Mouse (Mus musculus): ENCODE data around the gene Vwa1. TPM values are rescaled to one million over a fixed set of nuclear protein-coding genes. Genes with fewer than 3 reads are reported as not detected.
"Not testable (repeated sequence)": the region's sequence is repeated elsewhere in the genome, so short reads cannot be mapped to it uniquely, and the experiment has no call there.

The Vwa1 gene
- total RNA-seq (2021): 10 to 100 TPM in 1 of 2 experiments, 1 to 10 TPM in 1; 9.0 to 13.8 TPM
- long read RNA-seq, experiment 1, transcript Vwa1-201 (4 exons, 3,623 nt): major isoform, 28 of 41 reads
- long read RNA-seq, experiment 1, partial matches to known transcripts: 4 of 41 reads
- long read RNA-seq, experiment 1, other reads (novel, unspliced or antisense): 9 of 41 reads
- long read RNA-seq, experiment 2, transcript Vwa1-201 (4 exons, 3,623 nt): major isoform, 27 of 38 reads
- long read RNA-seq, experiment 2, partial matches to known transcripts: 4 of 38 reads
- long read RNA-seq, experiment 2, other reads (novel, unspliced or antisense): 7 of 38 reads

DNA sequence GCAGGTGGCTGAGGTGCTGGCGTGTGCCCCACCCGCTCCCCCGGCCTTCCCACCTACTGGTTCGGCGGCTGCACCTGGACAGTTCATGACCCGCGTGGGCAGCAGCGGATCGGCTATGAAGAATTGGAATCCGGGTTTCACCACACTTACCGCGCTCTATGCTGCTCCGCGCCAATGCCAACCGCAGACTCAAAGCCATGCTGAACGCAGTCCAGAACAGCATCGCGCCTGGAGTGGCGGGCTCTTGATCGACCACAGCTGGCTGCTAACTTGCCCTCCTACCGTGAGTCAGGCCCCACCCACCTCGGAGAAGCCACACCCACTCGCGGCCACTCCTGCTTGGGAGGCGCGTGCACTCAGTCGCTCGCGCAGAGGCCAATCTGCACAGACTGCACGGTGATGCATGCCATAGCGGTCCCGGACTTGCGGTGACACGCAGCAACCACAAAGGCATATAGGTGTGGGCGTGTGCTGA lies at the start of gene Vwa1:
Vwa1 (minus strand) TSS at position 419 of the 475 bp plus-strand sequence.
- intact Hi-C loops (cut with DNase I; ENCODE audit: low total_unique reads): no loop called here
- peak; percentile 93 for DNase-seq

DNA sequence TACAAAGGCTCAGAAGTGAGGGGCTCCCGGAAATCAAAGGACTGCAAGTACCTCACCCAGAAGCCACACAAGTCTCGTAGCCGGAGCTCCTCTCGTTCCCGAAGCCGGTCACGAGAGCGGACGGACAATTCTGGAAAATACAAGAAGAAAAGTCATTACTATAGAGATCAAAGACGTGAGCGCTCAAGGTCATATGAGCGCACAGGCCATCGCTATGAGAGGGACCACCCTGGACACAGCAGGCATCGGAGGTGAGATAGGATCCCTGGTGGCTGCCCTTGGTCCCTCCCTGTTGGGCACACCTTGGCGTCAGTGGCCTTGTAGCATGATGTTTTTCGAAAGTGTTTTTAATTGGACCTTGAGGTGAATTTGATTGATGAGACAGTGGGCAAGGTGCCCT lies 48.9 kb upstream of the Vwa1 start:
- intact Hi-C loops (cut with DNase I; ENCODE audit: low total_unique reads): no loop called here
- DNase-seq: no peak

DNA sequence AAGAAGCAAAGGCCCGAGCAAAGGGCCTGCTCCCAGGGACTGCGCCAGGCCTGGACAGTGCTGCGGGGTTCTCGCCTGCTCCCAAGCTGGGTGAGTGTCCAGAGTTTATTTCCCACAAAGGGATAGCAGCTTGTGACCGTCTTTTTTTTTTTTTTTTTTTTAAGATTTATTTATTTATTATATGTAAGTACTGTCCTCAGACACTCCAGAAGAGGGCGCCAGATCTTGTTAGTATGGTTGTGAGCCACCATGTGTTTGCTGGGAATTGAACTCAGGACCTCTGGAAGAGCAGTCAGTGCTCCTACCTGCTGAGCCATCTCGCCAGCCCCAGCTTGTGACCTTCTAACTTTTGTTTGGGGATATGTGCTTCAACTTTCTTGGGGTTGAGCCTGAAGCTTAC lies 46.5 kb upstream of the Vwa1 start:
- intact Hi-C loops (cut with DNase I; ENCODE audit: low total_unique reads): no loop called here
- peak; percentile 17 for DNase-seq

DNA sequence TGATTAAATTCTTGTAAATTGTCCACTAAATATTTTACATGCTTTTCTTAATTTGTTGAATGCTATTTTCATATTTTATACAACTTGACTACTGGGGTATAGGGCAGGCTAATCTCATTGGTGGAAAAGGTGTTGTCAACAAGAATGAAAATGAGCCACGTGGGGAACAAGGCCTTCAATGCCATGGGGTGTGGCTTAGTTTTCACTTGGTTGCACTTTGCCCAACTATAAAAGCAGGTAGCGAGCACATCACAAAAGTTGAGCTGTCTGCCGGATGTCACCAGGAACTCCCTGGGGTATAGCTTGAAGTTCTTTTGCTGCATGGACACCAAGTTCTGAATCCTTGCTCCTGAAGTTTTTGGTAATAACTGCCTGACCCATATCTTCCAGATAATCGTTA lies 43.0 kb upstream of the Vwa1 start:
- DNase-seq: no peak
- intact Hi-C loops (cut with DNase I; ENCODE audit: low total_unique reads): no loop called here

DNA sequence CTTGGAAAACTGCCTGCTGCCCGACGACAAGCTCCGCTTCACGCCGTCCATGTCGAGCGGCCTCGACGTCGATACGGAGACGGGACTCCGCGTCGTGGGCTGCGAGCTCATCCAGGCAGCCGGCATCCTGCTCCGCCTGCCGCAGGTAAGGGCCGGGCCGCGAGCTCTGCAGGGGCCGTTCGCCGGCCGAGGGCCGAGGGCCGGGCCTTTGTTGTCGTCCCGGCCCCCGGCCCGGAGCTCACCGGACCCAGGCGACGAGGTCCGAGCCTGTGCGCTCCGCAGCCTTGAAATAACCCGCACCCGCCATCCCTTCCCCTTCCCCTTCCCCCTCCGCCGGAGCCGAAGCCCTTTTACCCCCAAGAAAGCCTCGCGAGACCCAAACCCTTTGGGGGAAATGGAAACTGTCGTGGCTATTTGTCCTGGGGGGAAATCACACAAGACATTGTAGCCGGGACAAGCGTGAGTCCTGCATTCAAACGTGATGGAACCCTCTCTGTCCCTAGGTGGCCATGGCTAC lies 38.2 kb upstream of the Vwa1 start:
- intact Hi-C loops (cut with DNase I; ENCODE audit: low total_unique reads): no loop called here
- peak; percentile 33 for DNase-seq

DNA sequence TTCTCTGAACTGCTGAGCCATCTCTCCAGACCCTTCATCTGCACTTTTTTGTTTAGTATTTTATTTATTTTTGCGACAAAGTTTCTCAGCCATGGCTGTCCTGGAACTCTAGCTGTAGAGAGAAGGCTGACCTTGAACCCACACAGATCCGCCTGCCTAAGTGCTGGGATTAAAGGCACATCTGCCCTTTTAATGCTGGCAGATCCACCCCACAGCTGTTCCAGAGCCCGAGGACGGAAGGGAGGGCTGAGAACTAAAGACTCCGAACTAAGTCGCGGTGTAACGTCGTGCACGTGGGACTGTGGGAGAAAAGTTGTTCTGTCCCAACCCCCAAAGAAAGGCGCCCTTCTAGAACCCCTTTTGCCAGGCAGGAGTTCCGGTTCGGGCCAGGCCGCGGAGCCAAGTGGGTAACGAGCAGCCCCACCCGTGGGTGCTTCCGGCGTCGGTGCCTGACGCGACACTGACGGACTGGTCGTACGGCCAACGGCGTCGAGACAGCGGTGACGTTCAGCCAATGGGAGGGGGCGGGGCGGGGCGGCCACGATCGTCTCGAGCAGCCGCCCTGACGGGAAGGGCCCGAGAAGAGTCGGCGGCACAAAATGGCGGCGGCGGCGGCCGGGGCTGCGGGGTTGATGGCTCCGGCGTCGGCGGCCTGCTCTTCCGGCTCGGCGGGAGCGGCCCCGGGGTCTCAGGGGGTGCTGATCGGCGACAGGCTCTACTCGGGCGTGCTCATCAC lies 37.6 kb upstream of the Vwa1 start, which contains the start of gene Ccnl2:
Ccnl2 (plus strand) TSS at position 561 of the 736 bp plus-strand sequence.
- intact Hi-C loops (cut with DNase I; ENCODE audit: low total_unique reads): no loop called here
- peak; percentile 95 for DNase-seq

DNA sequence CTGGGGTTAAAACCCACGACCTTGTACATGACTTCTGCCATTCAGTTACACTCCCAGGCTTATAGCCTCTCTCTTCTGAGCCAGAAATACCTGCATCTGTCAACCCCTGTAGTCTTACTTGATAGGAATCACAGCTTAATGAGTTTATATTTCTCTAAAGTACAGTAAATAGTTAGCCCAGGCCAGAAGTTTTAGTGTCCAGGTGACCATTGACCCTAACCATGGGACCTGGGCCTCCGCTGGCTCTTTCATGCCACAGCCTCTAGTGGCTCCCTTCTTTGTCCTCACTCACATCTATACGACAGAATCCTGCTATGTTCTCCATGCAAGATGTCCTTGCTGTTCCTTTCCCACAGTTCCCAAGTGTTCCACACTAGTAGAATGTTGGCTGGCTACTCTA lies 33.3 kb upstream of the Vwa1 start:
- DNase-seq: no peak
- intact Hi-C loops (cut with DNase I; ENCODE audit: low total_unique reads): no loop called here

DNA sequence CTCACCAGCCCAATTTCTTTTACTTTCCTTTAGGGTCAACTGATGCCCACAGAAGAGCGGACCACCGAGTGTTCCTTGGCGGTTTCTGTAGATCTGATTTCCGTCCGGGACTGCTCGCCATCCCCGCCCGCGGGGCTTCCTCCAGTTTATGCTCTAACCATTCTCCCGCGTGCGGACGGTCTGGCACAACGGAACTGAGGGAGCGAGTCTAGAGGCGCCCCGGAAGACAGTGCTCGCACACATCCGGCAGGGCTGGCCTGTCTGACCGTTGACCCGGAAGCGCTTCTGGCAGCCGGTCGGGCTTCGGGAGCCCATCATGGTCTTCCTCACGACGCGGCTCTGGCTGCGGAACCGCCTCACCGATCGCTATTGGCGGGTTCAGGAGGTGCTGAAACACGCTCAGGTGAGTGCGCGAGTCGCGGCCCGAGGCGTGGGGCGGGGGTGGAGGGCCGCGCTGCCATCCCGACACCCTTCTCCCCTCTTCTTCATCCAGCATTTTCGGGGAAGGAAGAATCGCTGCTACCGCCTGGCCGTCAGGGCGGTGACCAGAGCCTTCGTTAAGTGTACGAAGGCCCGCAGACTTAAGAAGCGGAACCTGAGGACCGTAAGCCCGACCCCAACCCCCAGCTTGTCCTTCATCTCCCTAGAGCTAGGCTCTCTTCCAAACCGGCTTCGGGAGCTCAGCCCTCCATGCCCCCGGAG lies 29.0 kb upstream of the Vwa1 start:
- intact Hi-C loops (cut with DNase I; ENCODE audit: low total_unique reads): no loop called here
- DNase-seq: peak; percentile 97

DNA sequence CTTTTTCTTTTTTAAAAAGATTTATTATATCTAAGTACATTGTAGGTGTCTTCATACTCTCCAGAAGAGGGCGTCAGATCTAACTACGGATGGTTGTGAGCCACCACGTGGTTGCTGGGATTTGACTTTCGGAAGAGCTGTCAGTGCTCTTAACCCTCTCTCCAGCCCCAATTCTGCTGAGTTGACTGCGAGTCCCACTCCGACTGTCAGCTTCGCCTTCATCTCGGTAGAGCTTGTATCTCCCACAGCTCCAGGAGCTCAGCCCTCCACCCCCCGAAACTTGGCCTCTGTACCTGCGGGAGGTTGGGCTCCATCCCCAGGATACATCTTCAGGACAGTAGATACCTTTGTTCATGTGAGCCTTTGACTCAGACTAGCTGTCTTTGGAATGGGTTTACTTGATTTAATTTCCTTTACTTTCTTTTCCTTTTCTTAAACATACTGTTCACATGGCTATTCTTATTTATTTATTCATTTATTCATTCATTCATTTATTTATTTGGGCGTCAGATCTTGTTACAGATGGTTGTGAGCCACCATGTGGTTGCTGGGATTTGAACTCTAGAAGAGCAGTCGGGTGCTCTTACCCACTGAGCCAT lies 28.3 kb upstream of the Vwa1 start, which contains the start of gene Mrpl20:
Mrpl20 (plus strand) TSS at position 138 of the 599 bp plus-strand sequence.
- DNase-seq: no peak
- intact Hi-C loops (cut with DNase I; ENCODE audit: low total_unique reads): no loop called here

DNA sequence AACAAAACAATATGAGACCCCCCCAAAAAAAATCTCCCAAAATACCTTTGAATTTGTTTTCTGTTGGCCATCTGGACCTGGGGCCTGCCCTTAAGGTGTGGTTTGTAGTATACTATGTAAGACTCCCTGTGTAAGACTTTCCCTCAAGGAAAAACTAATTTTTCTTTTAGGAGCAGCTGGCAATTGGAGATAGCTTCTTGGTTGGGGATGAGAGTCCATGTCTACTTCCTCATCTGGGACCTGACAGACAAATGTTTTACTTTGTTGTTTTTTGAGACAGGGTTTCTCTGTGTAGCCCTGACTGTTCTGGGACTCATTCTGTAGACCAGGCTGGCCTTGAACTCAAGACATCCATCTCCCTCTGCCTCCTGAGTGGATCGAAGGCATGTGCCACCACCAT lies 27.6 kb upstream of the Vwa1 start:
- no peak for DNase-seq
- intact Hi-C loops (cut with DNase I; ENCODE audit: low total_unique reads): no loop called here

DNA sequence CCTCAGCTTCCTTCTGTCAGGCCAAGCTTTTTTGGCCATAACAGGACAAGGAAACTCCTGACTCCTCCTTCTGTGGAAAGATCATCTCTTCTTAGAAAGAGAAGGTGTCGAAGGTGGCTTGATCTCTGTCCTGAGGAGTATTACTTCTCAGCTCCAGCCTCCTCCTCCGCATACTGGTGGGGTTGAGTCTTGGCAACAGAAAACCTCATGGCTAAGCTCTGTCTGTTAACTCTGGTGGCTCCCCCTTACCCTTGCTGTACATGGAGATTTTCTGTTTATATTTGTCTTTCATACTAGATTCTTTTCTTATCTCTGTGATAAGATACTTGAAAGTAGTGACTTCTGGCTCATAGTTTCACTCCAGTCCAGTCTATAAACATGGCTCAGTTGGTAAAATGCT lies 19.2 kb upstream of the Vwa1 start:
- intact Hi-C loops (cut with DNase I; ENCODE audit: low total_unique reads): no loop called here
- DNase-seq: no peak

DNA sequence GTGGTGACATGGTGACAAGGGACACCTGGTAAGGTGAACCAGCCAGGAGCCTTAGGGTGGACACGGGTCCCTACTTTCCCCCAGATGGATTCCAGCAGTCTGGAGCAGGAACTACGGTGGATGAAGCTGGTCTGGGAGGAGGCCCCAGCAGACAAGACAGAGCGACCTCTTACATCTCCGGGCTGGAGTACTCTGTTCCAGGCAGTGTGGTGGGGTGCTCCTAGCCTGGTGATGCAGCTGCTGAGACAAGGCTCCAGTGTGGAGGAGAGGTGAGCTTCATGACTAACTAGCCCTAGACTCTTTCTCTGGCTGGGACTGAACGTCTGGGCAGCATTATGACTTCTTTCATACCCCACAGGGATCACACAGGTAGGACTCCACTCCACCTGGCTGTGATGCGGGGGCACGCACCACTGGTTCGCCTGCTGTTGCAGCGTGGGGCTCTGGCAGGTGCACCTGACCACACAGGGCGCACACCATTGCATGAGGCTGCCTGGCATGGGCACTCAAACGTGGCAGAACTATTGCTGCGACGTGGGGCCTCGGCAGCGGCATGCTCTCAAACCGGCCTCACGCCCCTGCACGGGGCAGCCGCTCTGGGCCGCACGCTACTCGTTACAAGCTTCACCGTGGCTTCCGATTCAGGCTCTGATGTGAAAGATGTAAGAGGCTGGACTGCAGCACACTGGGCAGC lies 16.9 kb upstream of the Vwa1 start:
- intact Hi-C loops (cut with DNase I; ENCODE audit: low total_unique reads): no loop called here
- no peak for DNase-seq

DNA sequence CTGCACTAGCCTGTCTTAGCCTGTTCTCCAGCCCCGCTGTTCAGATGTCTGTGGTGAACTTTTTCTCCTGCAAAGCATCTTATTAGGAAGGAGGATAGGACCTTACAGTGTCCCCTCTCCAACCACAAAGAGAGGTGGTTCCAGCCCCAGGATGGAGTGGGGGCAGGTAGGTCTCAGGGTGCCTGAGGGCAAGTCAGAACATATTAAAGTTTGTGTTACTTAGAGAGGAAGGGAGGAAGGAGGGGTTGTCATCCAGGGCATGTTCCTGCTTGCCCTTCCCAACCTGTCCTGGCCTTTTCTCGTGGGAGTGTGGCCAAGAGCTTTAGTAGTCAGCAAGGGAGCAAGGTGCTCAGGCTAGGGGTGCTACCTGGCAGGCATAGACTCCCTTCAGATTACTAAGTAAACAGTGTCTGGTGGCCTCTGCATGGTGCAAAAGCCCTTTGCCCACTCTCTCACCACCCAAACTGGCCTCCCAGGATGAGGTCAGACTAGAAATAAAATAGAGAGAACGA lies 16.2 kb upstream of the Vwa1 start:
- intact Hi-C loops (cut with DNase I; ENCODE audit: low total_unique reads): no loop called here
- DNase-seq: no peak

DNA sequence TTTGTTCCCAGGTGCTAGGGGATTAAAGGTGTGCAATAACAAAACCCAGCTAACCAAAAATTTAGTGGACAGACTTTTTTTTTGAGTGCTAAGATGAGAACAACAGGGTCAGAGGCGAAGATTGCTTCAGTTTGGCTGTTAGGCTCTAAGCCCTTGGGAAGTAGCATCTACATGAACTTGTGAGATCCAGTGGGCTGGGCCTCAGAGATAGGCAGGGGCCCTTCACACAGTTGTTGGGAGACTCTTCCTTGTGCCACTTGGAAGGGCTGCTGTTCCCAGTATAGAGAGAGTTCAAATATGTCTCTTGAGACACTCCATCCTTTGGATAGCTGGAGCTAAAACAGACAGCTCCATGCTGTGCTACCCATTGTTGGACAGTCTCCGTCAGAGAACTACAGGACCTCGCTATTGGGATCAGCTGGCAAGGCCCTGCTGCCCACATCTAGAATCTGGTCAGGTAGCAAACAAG lies 15.6 kb upstream of the Vwa1 start, which contains the start of gene Ankrd65:
Ankrd65 (plus strand) TSS at position 419 of the 469 bp plus-strand sequence.
- no peak for DNase-seq
- intact Hi-C loops (cut with DNase I; ENCODE audit: low total_unique reads): no loop called here

DNA sequence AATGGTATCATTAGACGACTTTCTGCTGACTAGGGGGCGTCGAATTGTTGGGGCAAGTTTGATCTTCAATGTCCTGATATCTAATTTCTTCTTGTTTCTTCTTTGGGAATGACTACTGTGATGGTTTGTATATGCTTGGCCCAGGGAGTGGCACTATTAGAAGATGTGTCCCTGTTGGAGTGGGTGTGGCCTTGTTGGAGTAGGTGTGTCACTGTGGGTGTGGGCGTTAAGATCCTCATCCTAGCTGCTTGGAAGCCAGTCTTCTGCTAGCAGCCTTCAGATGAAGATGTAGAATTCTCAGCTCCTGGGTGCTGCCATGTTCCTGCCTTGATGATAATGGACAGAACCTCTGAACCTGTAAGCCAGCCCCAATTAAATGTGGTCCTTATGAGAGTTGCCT lies 14.3 kb upstream of the Vwa1 start:
- DNase-seq; intact Hi-C loops (cut with DNase I; ENCODE audit: low total_unique reads): not testable (repeated sequence)

DNA sequence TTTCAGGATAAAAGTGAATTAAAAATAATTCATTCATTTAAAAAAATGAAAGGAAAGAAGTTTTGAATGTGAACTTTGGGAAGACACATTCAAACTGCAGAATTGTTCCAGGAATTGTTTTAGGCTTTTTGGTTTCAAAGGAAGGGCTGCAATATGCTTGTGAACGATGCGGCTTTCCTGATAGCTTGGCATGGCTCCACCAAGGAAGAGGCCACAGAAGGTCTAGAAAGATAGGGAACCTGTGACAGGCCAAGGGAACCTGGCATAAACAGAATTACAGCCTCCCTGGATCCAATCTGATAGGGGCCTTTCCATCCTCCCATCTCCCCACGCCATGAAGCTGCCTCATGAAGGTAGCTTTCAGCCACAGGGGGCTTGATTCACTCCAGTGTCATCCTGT lies 13.8 kb upstream of the Vwa1 start:
- intact Hi-C loops (cut with DNase I; ENCODE audit: low total_unique reads): no loop called here
- DNase-seq: no peak

DNA sequence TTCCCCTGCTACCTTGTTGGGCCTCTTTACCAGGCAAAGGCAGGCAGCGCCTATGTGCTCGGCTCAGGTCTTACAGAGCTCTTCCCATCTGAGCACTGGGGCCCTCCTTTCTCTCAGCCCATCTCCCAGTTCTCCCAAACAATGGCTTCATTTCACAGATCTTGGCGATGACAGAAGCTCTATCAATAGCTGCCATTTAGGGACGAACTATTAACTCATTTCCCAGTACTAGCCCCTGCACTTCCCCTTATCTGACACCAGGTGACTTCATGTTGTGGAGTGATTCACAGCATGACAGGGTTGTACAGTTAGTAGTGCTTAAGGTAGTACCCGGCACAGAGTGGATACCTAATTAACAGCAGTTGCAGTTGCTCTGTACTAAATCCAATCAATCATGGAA lies 11.3 kb upstream of the Vwa1 start, which contains the start of gene Tmem88b:
Tmem88b (minus strand) TSS at position 56 of the 400 bp plus-strand sequence.
- intact Hi-C loops (cut with DNase I; ENCODE audit: low total_unique reads): no loop called here
- DNase-seq: no peak

DNA sequence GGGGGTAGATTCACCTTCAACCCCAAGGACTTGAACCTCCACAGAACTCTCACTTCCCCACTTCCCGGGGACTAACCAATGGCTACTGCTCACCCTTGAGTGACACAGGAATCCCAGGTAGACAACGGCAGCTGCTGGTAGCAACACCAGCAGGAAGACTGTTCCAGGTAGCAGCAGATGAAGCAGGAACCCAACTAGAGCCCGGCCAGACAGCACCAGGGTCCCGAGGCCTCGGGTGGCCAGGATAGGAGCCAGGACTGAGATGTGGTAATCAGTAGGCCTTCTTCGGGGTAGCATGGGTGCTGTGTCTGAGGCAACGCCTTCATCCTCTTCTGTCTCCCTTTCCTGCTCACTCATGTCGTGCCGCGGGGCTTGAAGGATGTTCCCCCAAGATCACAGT lies 10.7 kb upstream of the Vwa1 start:
- no peak for DNase-seq
- intact Hi-C loops (cut with DNase I; ENCODE audit: low total_unique reads): no loop called here

Data from gastrocnemius, postnatal 14 days (tissue).